Mouse (Mus musculus) intestine, postnatal 0 days (tissue): ENCODE data around the gene Phykpl. TPM values are rescaled to one million over a fixed set of nuclear protein-coding genes. Genes with fewer than 3 reads are reported as not detected.
"Not testable (repeated sequence)": the region's sequence is repeated elsewhere in the genome, so short reads cannot be mapped to it uniquely, and the experiment has no call there.

Source experiments
- ATAC-seq: fragments of 200-750 bp; cut with Nextera tagmentation; 2 replicates; pipeline ENCODE4 v1.8.0; 2017; ENCODE audit warnings: mild to moderate bottlenecking, moderate TSS enrichment, moderate library complexity
- H3K27ac ChIP-seq: fragments of 300-500 bp; sonication (generic); 2 replicates; pipeline ENCODE4 v1.5.1; 2014; ENCODE audit warnings: mild to moderate bottlenecking, low read depth, low read length, moderate library complexity
- H3K27me3 ChIP-seq: fragments of 300-500 bp; sonication (generic); replicated peaks from 2 replicates; pipeline ENCODE4 v1.6.1; 2014; ENCODE audit warnings: low read length, mixed read lengths; ENCODE audit not compliant: control insufficient read depth, insufficient read depth
- H3K36me3 ChIP-seq: fragments of 300-500 bp; sonication (generic); 2 replicates; pipeline ENCODE4 v1.6.1; 2014; ENCODE audit warnings: mild to moderate bottlenecking, moderate library complexity; ENCODE audit not compliant: control insufficient read depth, insufficient read depth
- H3K4me1 ChIP-seq: fragments of 300-500 bp; sonication (generic); replicated peaks from 2 replicates; pipeline ENCODE4 v1.6.1; 2014; ENCODE audit warnings: antibody characterized with exemption, low read length, mixed read lengths; ENCODE audit not compliant: control insufficient read depth, insufficient read depth
- H3K4me2 ChIP-seq: fragments of 300-500 bp; sonication (generic); replicated peaks from 2 replicates; pipeline ENCODE4 v1.6.1; 2014; ENCODE audit warnings: low read depth, mild to moderate bottlenecking, moderate library complexity
- H3K4me3 ChIP-seq: fragments of 300-500 bp; sonication (generic); 2 replicates; pipeline ENCODE4 v1.5.1; 2014; ENCODE audit warnings: low read depth, low read length
- H3K9ac ChIP-seq: fragments of 300-500 bp; sonication (generic); 2 replicates; pipeline ENCODE4 v1.6.1; 2014; ENCODE audit warnings: mild to moderate bottlenecking, low read depth, low read length
- H3K9me3 ChIP-seq: fragments of 300-500 bp; sonication (generic); 2 replicates; pipeline ENCODE4 v1.6.1; 2016; ENCODE audit warnings: mixed run types; ENCODE audit not compliant: control insufficient read depth
- CTCF ChIP-seq: sonication (generic); IDR thresholded peaks from 2 replicates; pipeline ENCODE4 v1.5.1; 2016; ENCODE audit warnings: low read depth, mild to moderate bottlenecking, control low read depth, antibody characterized with exemption, moderate library complexity
- WGBS: fragments of 180-500 bp; shearing (Covaris S2); extraction: QIAGEN DNeasy Blood & Tissue Kit; methylation state at CpG from one replicate; pipeline ENCODE4 v1.1.7; 2014; 5-methylcytosine and 5-hydroxymethylcytosine counted together
- polyA plus RNA-seq: library from polyadenylated mRNA; unstranded; fragments of >200 nt; fragmentation: Nextera tagmentation; extraction: Ambion mirVana; gene quantifications from 2 replicates; pipeline ENCODE4 v1.2.1, GENCODE M21; 2015

Phykpl gene
- polyA plus RNA-seq, 1 experiment from 2014 or later: 24.2 TPM

DNA sequence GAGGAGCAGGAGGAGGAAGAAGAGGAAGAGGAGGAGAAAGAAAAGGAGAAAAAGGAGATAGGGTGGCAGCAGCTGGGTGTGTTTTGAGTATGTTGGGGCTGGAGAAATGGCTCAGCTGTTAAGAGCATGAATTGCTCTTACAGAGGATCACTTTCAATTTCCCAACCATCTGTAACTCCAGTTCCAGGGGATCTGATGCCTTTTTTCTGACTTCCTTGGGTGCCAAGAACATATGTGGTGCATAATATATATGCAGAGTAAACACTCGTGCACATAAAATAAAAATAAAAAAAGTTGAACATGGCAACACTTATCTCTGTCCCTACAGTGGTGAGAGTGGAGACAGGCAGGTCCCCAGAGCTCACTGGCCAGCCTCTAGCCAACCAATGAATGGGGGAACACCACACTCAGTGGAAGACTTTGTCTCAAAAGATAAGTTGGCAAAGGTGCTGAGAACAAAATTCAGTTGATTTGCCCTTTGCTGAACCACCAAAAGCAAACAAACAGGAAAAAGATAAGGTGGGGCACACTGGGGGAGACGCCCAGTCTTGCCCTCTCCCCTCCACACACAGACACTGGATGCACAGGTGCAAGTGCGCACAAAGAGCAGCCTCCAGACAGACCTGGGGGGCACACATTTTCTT, 24.8 kb downstream of the Phykpl start:
- ATAC-seq: no peak
- no peaks in the 10 kb centered on the region for H3K27me3 ChIP-seq
- no peak overlapping the region for H3K9ac ChIP-seq
- H3K9me3 ChIP-seq: no peaks in the 10 kb centered on the region
- WGBS: 56% methylated on average over 3 of the region's 3 CpGs
- peak overlapping the region; percentile 7; the same call in 1 of the 2 replicates for H3K4me2 ChIP-seq
- peaks cover 4% of the 10 kb centered on the region for H3K36me3 ChIP-seq
- no peak overlapping the region for H3K4me3 ChIP-seq
- 0 out of 2 replicates have a peak, but pooled peaks cover 8% of the 10 kb centered on the region for H3K4me1 ChIP-seq
- no peak overlapping the region for H3K27ac ChIP-seq
- no peak for TF ChIP-seq CTCF

DNA sequence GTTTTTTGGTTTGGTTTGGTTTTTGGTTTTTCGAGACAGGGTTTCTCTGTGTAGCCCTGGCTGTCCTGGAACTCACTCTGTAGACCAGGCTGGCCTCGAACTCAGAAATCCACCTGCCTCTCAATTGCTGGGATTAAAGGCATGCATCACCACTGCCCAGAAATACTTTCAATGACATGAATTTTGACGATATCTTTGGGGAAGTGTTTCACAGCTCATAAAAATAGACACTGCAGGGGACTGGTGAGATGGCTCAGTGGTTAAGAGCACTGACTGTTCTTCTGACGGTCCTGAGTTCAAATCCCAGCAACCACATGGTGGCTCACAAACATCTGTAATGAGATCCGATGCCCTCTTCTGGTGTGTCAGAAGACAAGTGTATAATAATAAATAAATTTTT, 25.4 kb downstream of the Phykpl start:
- H3K27me3 ChIP-seq, H3K27ac ChIP-seq, H3K9ac ChIP-seq, H3K36me3 ChIP-seq, H3K9me3 ChIP-seq, ATAC-seq, H3K4me2 ChIP-seq, H3K4me3 ChIP-seq: not testable (repeated sequence)
- H3K4me1 ChIP-seq: peaks cover 11% of the 10 kb centered on the region; the same call in 1 of the 2 replicates
- WGBS: 73% methylated on average over 5 of the region's 5 CpGs

DNA sequence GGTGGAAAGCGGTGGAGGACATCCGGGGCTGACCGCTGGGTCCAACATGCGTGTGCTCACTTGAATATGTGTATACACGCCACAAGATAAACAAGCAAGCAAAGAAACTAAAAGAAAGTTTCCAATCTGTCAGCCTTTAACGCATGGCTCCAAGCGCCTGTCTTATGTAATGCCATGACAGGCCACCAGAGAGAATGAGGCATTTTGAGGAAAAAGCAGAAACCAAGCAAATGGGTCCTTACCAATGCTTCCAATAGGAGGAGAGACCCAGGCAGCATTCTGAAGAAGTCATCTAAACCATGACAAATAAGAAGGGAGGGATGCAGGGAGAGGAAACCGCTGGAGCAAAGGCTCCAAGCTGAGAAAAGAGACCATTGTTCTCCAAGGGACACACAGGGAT, 29.7 kb downstream of the Phykpl start:
- peak; percentile 27 for TF ChIP-seq CTCF
- ATAC-seq: no peak
- H3K36me3 ChIP-seq: no peaks in the 10 kb centered on the region
- no peaks in the 10 kb centered on the region for H3K9me3 ChIP-seq
- H3K4me1 ChIP-seq: peaks cover 6% of the 10 kb centered on the region; the same call in 1 of the 2 replicates
- H3K27me3 ChIP-seq: no peaks in the 10 kb centered on the region
- H3K9ac ChIP-seq: no peak overlapping the region
- no peak overlapping the region for H3K4me3 ChIP-seq
- 74% methylated on average over 8 of the region's 8 CpGs for WGBS
- no peak overlapping the region for H3K4me2 ChIP-seq
- H3K27ac ChIP-seq: 0 out of 2 replicates have a peak overlapping the region, but pooled peaks have one; percentile 91

DNA sequence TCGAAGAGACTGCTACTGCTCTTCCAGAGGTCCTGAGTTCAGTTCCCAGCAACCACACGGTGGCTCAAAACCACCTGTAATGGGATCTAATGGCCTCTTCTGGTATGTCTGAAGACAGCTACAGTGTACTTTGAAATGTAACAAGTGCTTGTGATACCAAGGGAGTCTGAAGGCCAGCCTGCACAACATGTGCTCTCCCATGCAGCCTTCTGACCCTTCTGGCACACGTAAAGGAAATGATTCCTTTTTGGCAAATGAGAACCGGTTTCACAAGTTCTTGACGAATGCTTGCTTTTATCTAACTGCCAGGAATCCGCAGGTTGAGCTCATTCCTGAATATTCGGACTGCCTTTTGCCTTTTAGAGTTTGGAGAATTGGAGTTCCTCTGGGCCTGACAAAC, 30.6 kb downstream of the Phykpl start:
- 9% methylated on average over 7 of the region's 7 CpGs for WGBS
- H3K27me3 ChIP-seq: no peaks in the 10 kb centered on the region
- peaks cover 3% of the 10 kb centered on the region; the same call in 1 of the 2 replicates for H3K4me1 ChIP-seq
- H3K4me3 ChIP-seq: peak overlapping the region; percentile 32
- peak overlapping the region; percentile 53 for H3K9ac ChIP-seq
- H3K9me3 ChIP-seq: no peaks in the 10 kb centered on the region
- TF ChIP-seq CTCF: no peak
- H3K4me2 ChIP-seq: peak overlapping the region; percentile 70
- H3K27ac ChIP-seq: peak overlapping the region; percentile 91
- ATAC-seq: peak; percentile 58
- H3K36me3 ChIP-seq: no peaks in the 10 kb centered on the region

DNA sequence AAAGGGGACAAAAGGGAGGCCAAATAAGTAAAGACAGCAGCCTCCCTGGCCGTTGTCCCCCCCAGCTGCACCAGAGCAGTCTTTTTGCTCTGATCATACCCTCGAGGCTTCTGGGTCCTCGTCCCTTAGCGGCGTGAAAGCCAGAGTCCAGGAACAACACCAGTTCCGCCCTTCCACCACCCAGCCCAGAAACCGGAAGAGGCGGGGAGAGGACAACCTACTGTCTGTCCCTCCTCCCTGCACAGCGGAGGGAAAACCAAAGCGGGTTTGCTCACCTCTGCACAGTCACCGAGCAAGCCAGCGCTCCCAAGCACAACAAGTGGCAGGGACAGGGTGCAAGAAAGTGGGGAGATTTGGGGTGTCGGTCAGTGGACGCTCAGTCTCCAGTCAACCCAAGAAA, 31.0 kb downstream of the Phykpl start:
- WGBS: under 1% methylated on average over 14 of the region's 14 CpGs

DNA sequence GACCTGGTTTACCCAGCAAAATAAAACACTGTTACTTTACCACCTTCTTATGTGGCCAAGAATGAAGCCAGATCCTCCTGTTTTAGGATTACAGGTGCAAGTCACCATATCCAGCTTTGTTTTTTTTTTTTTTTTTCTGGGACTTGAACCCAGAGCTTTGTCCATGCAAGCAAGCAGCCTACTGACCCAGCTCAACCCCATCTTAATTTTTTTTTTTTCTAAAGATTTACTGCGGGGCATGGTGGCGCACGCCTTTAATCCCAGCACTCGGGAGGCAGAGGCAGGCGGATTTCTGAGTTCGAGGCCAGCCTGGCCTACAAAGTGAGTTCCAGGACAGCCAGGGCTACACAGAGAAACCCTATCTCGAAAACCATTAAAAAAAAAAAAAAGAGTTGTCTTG, 31.6 kb downstream of the Phykpl start:
- H3K9ac ChIP-seq: peak overlapping the region; percentile 53; the same call in 1 of the 2 replicates
- ATAC-seq: not testable (repeated sequence)
- H3K4me3 ChIP-seq: peak overlapping the region; percentile 32

More for the DNA sequence above, 31.0 kb downstream of the Phykpl start:
- Histone ChIP-seq H3K9me3 (no peaks in the 10 kb centered on the region), H3K27me3 (no peaks in the 10 kb centered on the region), H3K9ac (peak overlapping the region; percentile 53), H3K4me1 (peaks cover 3% of the 10 kb centered on the region; the same call in 1 of the 2 replicates), H3K27ac (peak overlapping the region; percentile 91), H3K36me3 (no peaks in the 10 kb centered on the region), H3K4me3 (peak overlapping the region; percentile 32), H3K4me2 (peak overlapping the region; percentile 70)
- peak; percentile 70 for ATAC-seq
- peak; percentile 22; the same call in 1 of the 2 replicates for TF ChIP-seq CTCF

More for the DNA sequence above, 31.6 kb downstream of the Phykpl start:
- not testable (repeated sequence) for H3K9me3 ChIP-seq, H3K27me3 ChIP-seq, H3K36me3 ChIP-seq, H3K4me1 ChIP-seq
- peak overlapping the region; percentile 70 for H3K4me2 ChIP-seq
- 0 out of 2 replicates have a peak overlapping the region, but pooled peaks have one; percentile 91 for H3K27ac ChIP-seq
- WGBS: 79% methylated on average over 7 of the region's 7 CpGs
